Mouse (Mus musculus): ENCODE data around the gene Rnase1.

GRCm38 (mm10) chr14:51113476-51113875, 33.1 kb downstream of the Rnase1 start:
- TF ChIP-seq CTCF (IDR thresholded peaks at IDR 0.05; ENCODE audit: extremely low read depth, insufficient read length, insufficient replicate concordance, low read depth, low read length) (no peak), POLR2A (IDR thresholded peaks at IDR 0.05; ENCODE audit: low read depth, low read length) (no peak)

Data from small intestine, adult 2 months (tissue).